Mouse (Mus musculus): ENCODE measurements around the gene Arhgap21. TPM values are rescaled to one million over a fixed set of nuclear protein-coding genes. Genes with fewer than 3 reads are reported as not detected.

Gene Arhgap21
- total and polyA plus RNA-seq, 3 experiments, result 18.1 to 74.5 (median 65.2) TPM

- TF ChIP-seq POLR2A (IDR thresholded peaks at IDR 0.05; ENCODE audit: insufficient read depth, low read depth, low read length), result no peak
- no peak for TF ChIP-seq CTCF (IDR thresholded peaks at IDR 0.05)
- TF ChIP-seq EP300 (IDR thresholded peaks at IDR 0.05; ENCODE audit: insufficient read depth, low read depth, low read length), result no peak
- Histone ChIP-seq H3K36me3 (ENCODE audit: control insufficient read depth, insufficient read depth, low read length) (no peaks in the 10 kb centered on the region), H3K27me3 (ENCODE audit: control insufficient read depth, insufficient read depth, low read length) (no peaks in the 10 kb centered on the region), H3K4me1 (ENCODE audit: control insufficient read depth, insufficient read depth, low read length) (no peaks in the 10 kb centered on the region), H3K27ac (no peak overlapping the region; the same call in 1 of the 2 replicates), H3K9ac (ENCODE audit: low read depth, low read length) (no peak overlapping the region), H3K79me2 (replicated peaks; ENCODE audit: control insufficient read depth, insufficient read depth, low read length) (no peaks in the 10 kb centered on the region), H3K4me3 (no peak overlapping the region)
- WGBS, result 66% methylated on average over 8 of the region's 8 CpGs
- intact Hi-C loops (cut with DNase I), result loop anchor here (2.0 kb wide), 1 partner anchor 26 kb away; no protein-coding TSS in a partner anchor
- DNase-seq, result peak; percentile 34 to 46
Measured at GRCm38 (mm10) chr2:21002538-21002937, 33.9 kb upstream of the Arhgap21 start.

GRCm38 (mm10) chr2:21001156-21001555 lies 32.5 kb upstream of the Arhgap21 start:
- WGBS, result 76% methylated on average over 5 of the region's 5 CpGs
- TF ChIP-seq POLR2A (IDR thresholded peaks at IDR 0.05; ENCODE audit: insufficient read depth, low read depth, low read length) (no peak), CTCF (IDR thresholded peaks at IDR 0.05) (no peak), EP300 (IDR thresholded peaks at IDR 0.05; ENCODE audit: insufficient read depth, low read depth, low read length) (no peak)
- no peaks in the 10 kb centered on the region for H3K4me1 ChIP-seq (ENCODE audit: control insufficient read depth, insufficient read depth, low read length)
- no peaks in the 10 kb centered on the region for H3K79me2 ChIP-seq (replicated peaks; ENCODE audit: control insufficient read depth, insufficient read depth, low read length)
- H3K27ac ChIP-seq, result no peak overlapping the region
- H3K9ac ChIP-seq (ENCODE audit: low read depth, low read length), result no peak overlapping the region
- intact Hi-C loops (cut with DNase I), result no loop called here
- no peaks in the 10 kb centered on the region for H3K27me3 ChIP-seq (ENCODE audit: control insufficient read depth, insufficient read depth, low read length)
- no peak overlapping the region for H3K4me3 ChIP-seq
- DNase-seq, result no peak
- no peaks in the 10 kb centered on the region for H3K36me3 ChIP-seq (ENCODE audit: control insufficient read depth, insufficient read depth, low read length)

- H3K4me1 ChIP-seq (ENCODE audit: control insufficient read depth, insufficient read depth, low read length), result no peaks in the 10 kb centered on the region; the same call in 1 of the 2 replicates
- H3K9ac ChIP-seq (ENCODE audit: low read depth, low read length), result no peak overlapping the region
- H3K36me3 ChIP-seq (ENCODE audit: control insufficient read depth, insufficient read depth, low read length), result no peaks in the 10 kb centered on the region
- DNase-seq, result no peak
- H3K27me3 ChIP-seq (ENCODE audit: control insufficient read depth, insufficient read depth, low read length), result no peaks in the 10 kb centered on the region
- no peak for TF ChIP-seq EP300 (IDR thresholded peaks at IDR 0.05; ENCODE audit: insufficient read depth, low read depth, low read length)
- no peak for TF ChIP-seq POLR2A (IDR thresholded peaks at IDR 0.05; ENCODE audit: insufficient read depth, low read depth, low read length)
- TF ChIP-seq CTCF (IDR thresholded peaks at IDR 0.05), result no peak
- H3K79me2 ChIP-seq (replicated peaks; ENCODE audit: control insufficient read depth, insufficient read depth, low read length), result no peaks in the 10 kb centered on the region
- 78% methylated on average over 2 of the region's 2 CpGs for WGBS
- intact Hi-C loops (cut with DNase I), result no loop called here
- no peak overlapping the region for H3K27ac ChIP-seq
- no peak overlapping the region for H3K4me3 ChIP-seq
Measured at GRCm38 (mm10) chr2:20995547-20995946, 26.9 kb upstream of the Arhgap21 start.

- H3K4me1 ChIP-seq (ENCODE audit: control insufficient read depth, insufficient read depth, low read length), result no peaks in the 10 kb centered on the region; the same call in 1 of the 2 replicates
- no peak for DNase-seq
- intact Hi-C loops (cut with DNase I), result no loop called here
- no peak for TF ChIP-seq CTCF (IDR thresholded peaks at IDR 0.05)
- WGBS, result 99% methylated on average over 2 of the region's 2 CpGs
- H3K9ac ChIP-seq (ENCODE audit: low read depth, low read length), result no peak overlapping the region
- no peak overlapping the region for H3K27ac ChIP-seq
- no peaks in the 10 kb centered on the region for H3K79me2 ChIP-seq (replicated peaks; ENCODE audit: control insufficient read depth, insufficient read depth, low read length)
- H3K36me3 ChIP-seq (ENCODE audit: control insufficient read depth, insufficient read depth, low read length), result no peaks in the 10 kb centered on the region
- H3K27me3 ChIP-seq (ENCODE audit: control insufficient read depth, insufficient read depth, low read length), result no peaks in the 10 kb centered on the region
- no peak overlapping the region for H3K4me3 ChIP-seq
Measured at GRCm38 (mm10) chr2:20991508-20991907, 22.8 kb upstream of the Arhgap21 start.

- TF ChIP-seq CTCF (IDR thresholded peaks at IDR 0.05), result no peak
- no peak for TF ChIP-seq POLR2A (IDR thresholded peaks at IDR 0.05; ENCODE audit: insufficient read depth, low read depth, low read length)
- TF ChIP-seq EP300 (IDR thresholded peaks at IDR 0.05; ENCODE audit: insufficient read depth, low read depth, low read length), result no peak
- no peak for DNase-seq
- H3K27me3 ChIP-seq (ENCODE audit: control insufficient read depth, insufficient read depth, low read length), result no peaks in the 10 kb centered on the region
- H3K4me3 ChIP-seq, result no peak overlapping the region
- intact Hi-C loops (cut with DNase I), result no loop called here
- WGBS, result 52% methylated on average over 2 of the region's 2 CpGs
- H3K4me1 ChIP-seq (ENCODE audit: control insufficient read depth, insufficient read depth, low read length), result no peaks in the 10 kb centered on the region; the same call in 1 of the 2 replicates
- H3K36me3 ChIP-seq (ENCODE audit: control insufficient read depth, insufficient read depth, low read length), result no peaks in the 10 kb centered on the region
- no peak overlapping the region for H3K27ac ChIP-seq
- H3K9ac ChIP-seq (ENCODE audit: low read depth, low read length), result no peak overlapping the region
- H3K79me2 ChIP-seq (replicated peaks; ENCODE audit: control insufficient read depth, insufficient read depth, low read length), result no peaks in the 10 kb centered on the region
Measured at GRCm38 (mm10) chr2:20990907-20991306, 22.2 kb upstream of the Arhgap21 start.

- Histone ChIP-seq H3K4me1 (ENCODE audit: control insufficient read depth, insufficient read depth, low read length) (no peaks in the 10 kb centered on the region; the same call in 1 of the 2 replicates), H3K4me3 (no peak overlapping the region), H3K27ac (no peak overlapping the region), H3K79me2 (replicated peaks; ENCODE audit: control insufficient read depth, insufficient read depth, low read length) (no peaks in the 10 kb centered on the region), H3K36me3 (ENCODE audit: control insufficient read depth, insufficient read depth, low read length) (no peaks in the 10 kb centered on the region), H3K27me3 (ENCODE audit: control insufficient read depth, insufficient read depth, low read length) (no peaks in the 10 kb centered on the region), H3K9ac (ENCODE audit: low read depth, low read length) (no peak overlapping the region)
- 90% methylated on average over 3 of the region's 3 CpGs for WGBS
- TF ChIP-seq CTCF (IDR thresholded peaks at IDR 0.05), result no peak
- no peak for TF ChIP-seq POLR2A (IDR thresholded peaks at IDR 0.05; ENCODE audit: insufficient read depth, low read depth, low read length)
- no peak for TF ChIP-seq EP300 (IDR thresholded peaks at IDR 0.05; ENCODE audit: insufficient read depth, low read depth, low read length)
- intact Hi-C loops (cut with DNase I), result no loop called here
- DNase-seq, result no peak
Measured at GRCm38 (mm10) chr2:20990056-20990455, 21.4 kb upstream of the Arhgap21 start.
